Mouse (Mus musculus): Measurements from ENCODE around the gene Pqbp1.
A peak's percentile ranks its signal among the peaks of the same experiment; 100 is the strongest.
"Not testable (repeated sequence)": the region's sequence is repeated elsewhere in the genome, so short reads cannot be mapped to it uniquely, and the experiment has no call there.

The Pqbp1 gene

DNA sequence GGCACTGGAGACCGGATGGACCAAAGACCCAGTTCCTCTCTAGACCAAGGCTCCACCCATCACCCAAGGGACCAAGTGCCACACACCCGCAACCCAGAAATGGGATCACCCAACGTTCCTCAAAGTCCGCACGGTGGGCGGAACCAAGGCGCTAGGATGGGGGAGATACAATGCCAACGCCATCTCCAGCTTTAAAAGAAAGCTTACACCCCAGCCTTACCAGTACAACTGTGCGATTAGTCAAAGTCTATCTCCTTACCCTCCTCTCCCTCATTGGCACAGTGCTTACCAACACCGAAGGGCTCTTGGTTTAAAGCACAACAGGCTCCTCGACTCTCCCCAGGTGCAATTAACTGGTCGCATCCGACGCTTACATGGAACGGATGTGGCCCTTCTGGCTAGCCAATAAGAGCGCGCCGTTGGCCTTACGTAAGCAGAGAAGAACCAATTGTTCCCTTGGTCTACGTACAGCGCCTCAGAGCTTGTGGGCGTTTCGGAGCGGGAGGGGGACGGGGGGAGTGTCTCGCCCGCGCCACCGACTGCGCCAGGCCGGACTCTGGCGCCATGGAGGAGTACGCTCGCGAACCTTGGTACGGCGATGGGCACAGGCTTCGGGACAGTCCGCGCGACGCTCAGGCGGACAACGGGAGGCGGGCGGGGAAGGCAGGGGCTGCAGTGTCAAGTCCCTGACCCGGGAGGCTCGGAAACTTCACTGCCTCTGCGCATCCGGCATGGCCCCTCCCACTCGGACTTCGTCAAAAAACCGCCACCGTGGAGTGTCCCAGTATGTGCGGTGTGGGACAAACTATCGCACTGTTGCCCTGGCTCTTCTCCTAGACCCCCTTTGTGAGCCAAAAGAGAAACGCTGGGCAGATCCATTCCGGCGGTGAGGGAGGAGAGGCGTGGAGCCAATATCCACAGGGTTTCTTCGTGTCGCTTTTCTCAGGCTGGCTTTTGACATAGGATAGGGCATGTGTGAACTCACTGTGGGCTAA lies at the start of gene Pqbp1, which contains the start of gene Timm17b:
Gene Pqbp1 (minus strand): TSS at position 390 of the 995 bp plus-strand sequence.
Gene Timm17b (plus strand): TSS at position 478 of the 995 bp plus-strand sequence.
- DNase-seq (ENCODE audit: low spot score in 2 of 2) = peak; percentile 74 to 80

DNA sequence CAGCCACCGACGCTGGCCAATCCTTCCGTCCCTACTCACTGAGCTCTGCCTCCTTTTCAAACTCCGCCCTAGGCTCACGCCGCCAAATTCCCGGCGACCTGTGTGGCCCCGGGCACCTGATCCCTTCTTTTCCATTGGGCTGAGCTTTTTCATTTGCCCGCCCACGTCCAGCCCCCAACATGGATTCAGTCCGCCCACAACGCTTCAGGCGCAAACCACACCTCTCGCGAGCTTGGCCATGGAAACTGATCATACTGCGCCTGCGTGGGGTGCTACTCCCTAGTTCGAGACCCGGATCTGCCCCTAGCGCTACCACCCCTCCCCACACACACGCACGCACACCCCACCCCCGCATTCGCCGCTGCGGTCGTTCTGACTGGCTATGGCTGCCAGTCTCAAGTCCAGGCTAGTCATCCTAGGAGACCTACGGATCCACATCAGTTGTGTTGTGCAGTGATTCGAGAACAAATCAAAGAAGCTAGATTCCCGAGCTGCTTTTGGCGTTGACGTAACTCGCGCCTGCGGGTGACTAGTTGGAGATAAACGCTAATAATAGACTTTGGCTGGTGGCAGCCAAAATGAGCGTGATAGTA lies 48.9 kb upstream of the Pqbp1 start:
- DNase-seq (ENCODE audit: low spot score in 2 of 2) = peak; percentile 59 to 73

DNA sequence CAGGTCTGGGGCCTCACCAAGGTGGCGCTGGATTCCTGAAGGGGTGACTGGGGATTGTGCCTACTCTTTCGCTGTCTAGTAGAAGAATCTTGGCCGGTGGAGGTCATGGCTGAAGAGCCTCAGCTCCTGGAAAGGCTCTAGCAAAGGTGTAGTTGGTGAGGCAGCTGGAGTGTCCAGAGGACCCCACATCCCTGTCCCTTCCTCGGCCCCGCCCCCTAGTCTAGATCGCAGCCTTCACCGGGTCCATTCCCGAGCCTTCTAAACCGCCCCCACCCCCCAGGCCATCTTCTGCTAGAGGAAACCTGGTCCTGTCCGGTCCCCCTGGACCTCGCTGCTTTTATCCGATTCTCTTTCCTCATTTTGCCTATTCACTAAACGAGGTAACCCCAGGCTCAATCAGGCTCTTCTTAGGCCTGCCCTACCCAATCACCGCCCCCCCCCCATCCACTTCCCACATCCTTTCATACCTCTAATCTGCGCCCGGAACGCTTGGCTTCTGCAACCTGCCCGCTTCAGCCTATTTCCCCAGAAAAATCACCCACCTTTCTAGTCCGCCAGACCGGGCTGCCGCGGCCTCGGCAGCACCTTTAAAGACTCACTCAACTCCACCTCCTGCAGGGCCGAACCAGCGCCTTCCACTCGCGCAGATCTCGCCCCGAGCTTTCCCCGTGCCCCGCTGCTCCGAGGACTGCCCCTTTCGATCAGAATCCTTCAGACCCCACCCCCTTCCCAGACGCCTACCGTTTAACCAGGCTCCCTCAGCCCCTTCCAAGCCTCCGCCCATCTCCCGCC lies 48.2 kb upstream of the Pqbp1 start, which contains the start of gene Hdac6:
Gene Hdac6 (minus strand): TSS at position 782 of the 792 bp plus-strand sequence.
- no peak for DNase-seq (ENCODE audit: low spot score in 2 of 2)

DNA sequence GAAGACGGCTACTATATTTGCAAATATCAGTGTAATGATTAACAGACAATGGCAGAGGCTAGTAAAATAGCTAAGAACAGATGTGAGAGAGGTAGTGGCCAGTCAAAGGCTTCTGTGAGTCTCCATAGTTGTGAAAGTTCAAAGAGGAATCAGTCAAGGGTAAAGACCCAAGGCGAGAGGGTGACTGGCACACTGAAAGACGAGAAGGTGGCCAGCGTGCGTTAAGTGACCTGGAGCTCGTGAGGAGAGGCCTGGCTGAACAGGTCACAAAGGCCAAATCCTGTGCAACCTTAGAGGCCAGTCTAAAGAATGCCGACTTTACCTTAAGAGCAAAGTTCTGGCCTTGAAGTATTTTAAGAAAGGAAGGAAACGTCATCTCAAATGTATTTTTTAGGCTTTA lies 46.5 kb upstream of the Pqbp1 start:
- no peak for DNase-seq (ENCODE audit: low spot score in 2 of 2)

DNA sequence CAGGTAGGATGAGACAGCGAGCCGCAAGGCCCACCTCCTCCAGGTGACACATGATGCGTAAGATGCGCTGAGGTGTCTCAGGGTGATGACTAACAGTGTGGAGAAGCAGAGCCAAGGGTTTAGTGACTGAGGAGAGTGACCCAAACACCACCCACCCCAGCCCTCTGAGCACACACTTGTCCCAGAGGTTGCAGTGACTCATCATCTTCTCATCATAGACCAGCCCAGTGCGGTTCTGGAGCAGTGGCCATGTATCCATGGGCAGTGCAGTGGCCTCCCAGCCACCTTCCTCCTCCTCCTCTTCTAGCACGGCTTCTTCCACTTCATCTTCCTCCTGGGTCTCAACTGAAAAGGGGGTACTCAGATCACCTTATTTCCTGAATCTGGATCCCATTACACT lies 38.6 kb upstream of the Pqbp1 start:
- DNase-seq (ENCODE audit: low spot score in 2 of 2) = no peak

DNA sequence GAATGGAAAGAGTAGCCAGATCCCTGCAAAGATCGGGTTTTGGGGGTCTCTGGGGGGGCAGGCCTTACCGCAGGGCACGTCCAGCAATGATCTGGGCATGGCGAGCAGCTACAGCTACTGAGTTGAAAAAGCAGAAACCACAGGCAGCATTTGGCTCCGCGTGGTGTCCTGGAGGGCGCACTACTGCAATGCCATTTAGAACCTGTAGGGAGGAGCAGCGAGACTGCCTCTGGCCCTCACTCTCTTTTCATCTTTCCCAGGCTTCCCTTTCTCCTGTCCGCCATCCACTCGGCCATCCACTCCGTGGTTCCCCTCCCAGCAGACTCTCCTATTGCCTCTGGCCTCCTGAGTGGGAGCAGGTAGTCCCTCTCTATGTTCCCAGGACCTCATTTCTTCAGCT lies 37.8 kb upstream of the Pqbp1 start:
- DNase-seq (ENCODE audit: low spot score in 2 of 2) = no peak

DNA sequence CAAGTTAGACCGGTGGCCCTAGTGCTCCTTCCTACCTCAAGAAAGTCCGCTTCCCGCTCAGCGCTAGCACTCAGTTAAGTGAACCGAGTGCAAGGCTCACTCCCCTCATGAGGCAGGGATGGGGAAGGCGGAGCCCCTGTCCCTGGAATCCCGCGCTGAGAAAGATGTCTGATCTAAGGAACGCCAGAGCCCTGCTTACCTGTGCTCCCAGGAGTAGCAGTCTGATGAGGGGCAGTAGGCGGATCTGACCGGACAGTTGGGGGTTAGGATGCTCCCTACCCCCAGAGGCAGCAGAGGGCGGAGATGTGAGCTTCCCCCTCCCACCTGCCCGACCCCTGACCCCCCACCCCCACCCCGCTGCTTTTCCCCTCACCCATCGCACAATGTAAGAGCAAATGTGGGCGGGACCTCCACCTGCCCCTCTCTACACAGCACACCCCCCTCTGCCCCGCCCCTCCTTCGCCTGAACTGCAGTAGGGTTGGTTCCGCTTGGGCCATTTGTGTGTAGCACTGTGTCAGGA lies 29.3 kb upstream of the Pqbp1 start, which contains the start of gene Eras:
Gene Eras (minus strand): TSS at position 338 of the 521 bp plus-strand sequence.
- DNase-seq (ENCODE audit: low spot score in 2 of 2) = no peak

DNA sequence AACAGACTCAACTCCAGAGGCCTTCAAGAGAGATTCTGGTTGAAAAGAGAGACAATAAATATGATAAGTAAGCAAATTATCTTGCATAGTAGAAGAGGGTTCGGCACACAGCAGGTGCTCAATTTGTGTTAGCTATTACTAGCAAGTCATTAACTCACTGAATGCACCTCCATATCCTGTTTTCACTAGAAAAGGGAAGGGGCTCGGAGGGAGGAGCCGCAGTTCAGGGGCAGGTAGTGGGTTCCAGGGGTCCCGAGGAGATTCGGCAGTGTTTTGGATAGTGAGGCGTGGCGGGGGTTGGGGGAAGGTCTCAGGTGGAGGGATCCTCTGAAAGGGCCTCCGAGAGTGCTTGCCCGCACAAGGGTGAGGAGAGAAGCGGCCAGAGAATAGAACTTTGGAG lies 28.0 kb upstream of the Pqbp1 start:
- DNase-seq (ENCODE audit: low spot score in 2 of 2) = no peak

DNA sequence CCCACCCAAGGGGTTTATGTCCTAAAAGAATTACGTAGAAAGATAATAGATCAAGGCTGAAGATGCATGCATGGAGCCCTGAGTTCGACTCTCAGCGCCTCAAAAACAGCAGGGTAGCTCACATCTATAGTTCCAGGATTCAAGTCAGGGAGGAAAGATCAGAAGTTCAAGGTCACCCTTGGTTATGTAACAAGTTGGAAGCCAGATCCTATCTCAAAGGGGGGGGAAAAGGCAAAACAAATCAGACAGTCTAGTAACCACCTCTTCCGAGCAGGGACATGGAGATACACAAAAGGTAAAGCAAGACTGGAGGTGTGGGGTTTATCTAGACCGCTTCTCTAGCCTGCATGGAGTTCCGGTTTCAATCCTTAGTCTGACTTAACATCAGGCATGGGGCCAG lies 27.2 kb upstream of the Pqbp1 start:
- DNase-seq (ENCODE audit: low spot score in 2 of 2) = no peak

DNA sequence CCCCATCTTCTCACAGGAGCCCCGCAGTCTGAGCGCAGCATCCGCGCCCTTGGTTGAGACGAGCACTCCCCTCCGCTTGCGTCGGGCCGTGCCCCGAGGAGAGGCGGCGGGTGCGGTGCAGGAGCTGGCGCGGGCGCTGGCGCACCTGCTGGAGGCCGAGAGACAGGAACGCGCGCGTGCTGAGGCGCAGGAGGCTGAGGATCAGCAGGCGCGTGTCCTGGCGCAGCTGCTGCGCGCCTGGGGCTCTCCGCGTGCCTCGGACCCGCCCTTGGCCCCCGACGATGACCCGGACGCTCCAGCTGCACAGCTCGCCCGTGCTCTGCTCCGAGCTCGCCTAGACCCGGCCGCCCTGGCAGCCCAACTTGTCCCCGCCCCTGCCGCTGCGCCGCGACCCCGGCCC lies 23.0 kb upstream of the Pqbp1 start:
- DNase-seq (ENCODE audit: low spot score in 2 of 2) = no peak

DNA sequence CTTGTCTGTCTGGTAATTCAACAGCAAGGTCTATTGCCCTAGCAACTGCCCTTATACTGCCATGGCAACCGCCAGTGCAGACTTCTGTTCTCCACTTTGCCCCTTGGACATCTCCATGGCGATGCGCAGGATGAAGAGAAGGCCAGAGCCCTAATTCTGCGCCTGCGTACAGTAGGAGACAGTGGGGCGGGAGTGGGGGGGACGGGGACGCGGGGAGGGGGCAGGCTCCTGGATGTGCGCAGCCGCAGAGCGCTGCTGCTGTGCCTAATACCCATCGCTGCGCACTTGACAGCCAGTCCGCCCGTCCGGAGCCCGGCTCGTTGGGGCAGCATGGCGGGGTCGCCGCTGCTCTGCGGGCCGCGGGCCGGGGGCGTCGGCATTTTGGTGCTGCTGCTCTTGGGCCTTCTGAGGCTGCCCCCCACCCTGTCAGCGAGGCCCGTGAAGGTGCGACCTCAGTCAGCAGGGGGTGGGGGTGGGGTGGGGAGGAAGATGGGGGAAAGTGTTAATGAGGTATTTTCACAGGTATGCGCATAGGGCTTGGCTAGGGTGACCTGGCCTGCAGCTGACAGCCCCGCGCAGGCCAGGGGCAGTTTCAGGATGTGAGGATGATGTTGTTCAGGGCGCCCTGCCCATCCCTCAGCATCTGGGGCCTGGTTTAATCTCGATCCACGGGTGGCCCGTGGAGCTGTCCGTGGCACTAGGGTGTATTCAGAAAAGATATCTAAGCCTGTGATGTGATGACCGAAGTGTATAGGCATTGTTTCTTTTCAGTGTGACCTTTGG lies 20.7 kb upstream of the Pqbp1 start, which contains the start of gene Pcsk1n:
Gene Pcsk1n (plus strand): TSS at position 222 of the 783 bp plus-strand sequence.
- no peak for DNase-seq (ENCODE audit: low spot score in 2 of 2)

DNA sequence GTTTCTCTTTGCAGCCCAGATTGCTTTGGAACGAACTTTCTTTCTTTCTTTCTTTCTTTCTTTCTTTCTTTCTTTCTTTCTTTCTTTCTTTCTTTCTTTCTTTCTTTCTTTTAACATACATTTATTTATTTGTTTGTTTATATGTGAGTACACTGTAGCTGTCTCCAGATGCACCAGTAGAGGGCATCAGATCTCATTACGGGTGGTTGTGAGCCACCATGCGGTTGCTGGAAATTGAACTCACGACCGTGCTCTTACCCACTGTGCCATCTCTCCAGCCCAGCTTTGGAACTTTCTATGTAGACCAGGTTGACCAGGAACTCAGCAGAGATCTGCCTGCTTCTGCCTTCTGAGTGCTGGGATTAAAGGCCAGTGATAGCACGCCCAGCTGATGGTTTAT lies 18.9 kb upstream of the Pqbp1 start:
- not testable (repeated sequence) for DNase-seq (ENCODE audit: low spot score in 2 of 2)

DNA sequence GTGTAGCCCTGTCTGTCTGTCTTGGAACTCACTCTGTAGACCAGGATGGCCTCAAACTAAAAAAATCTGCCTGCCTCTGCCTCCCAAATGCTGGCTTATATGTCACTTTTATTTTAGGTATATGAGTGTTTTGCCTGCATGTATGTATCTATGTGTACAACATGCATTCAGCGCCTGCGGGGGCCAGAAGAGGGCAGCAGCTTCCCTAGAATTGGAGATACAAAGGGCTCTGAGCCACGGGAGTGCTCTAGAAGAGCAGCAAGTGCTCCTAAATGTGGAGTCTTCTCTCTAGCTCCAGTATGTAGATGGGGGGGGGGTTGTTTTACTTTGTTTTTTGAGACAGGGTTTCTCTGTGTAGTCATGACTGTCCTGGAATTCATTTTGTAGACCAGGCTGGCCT lies 16.6 kb upstream of the Pqbp1 start:
- peak in 1 of 2 experiments; percentile 17 for DNase-seq (ENCODE audit: low spot score in 2 of 2)

DNA sequence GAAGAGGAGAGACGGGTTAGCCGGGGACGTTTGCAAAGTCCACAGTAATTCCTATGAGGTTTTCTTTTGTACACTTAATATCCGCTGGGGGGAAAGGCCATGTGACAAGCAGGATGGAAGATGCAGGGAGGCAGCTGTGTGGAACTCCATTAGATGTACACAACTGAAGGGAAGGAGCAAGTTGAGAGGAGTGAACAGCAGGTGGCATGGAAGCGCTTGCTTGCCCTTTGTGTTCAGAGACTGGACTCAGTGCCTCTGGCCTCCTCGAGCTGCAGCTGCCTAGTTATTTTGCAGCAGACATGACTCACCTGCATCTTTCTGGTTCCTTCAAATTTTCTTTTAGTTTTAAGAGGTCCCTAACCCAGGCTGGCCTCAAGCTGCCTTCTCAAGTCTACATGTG lies 11.4 kb upstream of the Pqbp1 start:
- no peak for DNase-seq (ENCODE audit: low spot score in 2 of 2)

DNA sequence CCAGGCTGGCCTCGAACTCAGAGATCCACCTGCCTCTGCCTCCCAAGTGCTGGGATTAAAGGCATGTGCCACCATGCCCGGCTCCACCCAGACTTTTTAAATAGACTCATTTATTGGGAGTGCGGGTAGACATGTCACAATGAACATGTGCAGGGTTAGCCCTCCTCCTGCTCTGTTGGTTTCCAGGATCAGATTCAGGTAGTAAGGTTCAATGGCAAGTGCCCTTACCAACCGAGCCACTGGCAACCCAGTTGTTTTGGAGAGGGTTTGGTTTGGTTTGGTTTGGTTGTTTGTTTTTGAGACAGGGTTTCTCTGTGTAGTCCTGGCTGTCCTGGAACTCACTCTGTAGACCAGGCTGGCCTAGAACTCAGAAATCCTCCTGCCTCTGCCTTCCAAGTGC lies 10.2 kb upstream of the Pqbp1 start, which contains the start of gene Gm10490:
Gene Gm10490 (plus strand): TSS at position 301 of the 400 bp plus-strand sequence.
- not testable (repeated sequence) for DNase-seq (ENCODE audit: low spot score in 2 of 2)

DNA sequence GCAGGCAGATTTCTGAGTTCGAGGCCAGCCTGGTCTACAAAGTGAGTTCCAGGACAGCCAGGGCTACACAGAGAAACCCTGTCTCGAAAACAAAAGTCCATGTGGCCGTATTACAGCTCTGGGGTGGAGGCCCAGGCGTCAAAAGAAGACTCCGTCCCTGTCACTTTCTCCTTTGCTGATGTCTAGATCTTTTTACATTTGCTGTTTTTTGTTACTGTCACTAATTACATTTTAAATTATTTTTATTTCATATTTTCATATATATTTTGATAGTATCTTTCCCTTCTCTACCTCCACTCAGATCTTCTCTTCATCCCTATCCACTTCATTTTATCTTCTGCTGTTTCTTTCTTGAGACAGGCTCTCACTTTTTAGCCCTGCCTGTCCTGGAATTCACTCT lies 8.7 kb upstream of the Pqbp1 start, which contains the start of gene Gm10491:
Gene Gm10491 (minus strand): TSS at position 101 of the 400 bp plus-strand sequence.
- no peak for DNase-seq (ENCODE audit: low spot score in 2 of 2)

DNA sequence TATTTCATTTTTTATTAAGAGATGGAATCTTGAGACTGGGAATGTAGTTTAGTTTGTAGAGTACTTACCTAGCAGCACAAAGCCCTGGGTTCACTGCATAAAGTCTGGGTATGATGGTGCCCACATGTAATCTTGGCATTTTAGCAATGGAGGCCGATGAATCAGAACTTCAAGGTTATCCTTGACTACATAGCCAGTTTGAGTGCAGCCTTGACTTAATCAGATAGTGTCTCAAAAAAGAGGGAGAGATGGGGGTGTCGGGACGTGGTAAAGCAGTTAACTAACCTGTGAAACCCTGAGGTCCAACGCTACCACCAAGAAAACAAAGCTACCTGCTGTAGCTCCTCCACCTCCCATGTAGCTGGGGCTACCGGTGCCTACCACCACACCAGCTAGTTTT lies 5.4 kb upstream of the Pqbp1 start:
- no peak for DNase-seq (ENCODE audit: low spot score in 2 of 2)

DNA sequence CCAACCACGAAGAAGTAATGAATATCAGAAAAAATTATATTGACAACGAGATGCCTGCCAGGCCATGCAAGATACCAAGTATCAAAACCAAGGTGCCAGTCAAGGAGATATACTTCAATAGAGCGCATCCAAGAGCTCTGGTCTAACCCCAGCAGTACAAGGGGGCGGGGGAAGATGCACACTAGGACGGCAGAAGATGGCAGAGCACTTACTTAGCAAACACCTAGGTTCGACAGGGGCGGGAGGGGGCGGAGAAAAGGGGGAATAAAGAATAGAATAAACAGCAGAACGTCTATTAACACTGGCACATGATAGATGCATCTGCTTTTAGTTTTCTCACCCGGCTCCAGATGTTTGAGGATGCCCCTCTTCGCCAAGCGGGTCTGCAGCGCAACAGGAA lies 858 bp downstream of the Pqbp1 start:
- DNase-seq (ENCODE audit: low spot score in 2 of 2) = peak in 1 of 2 experiments; percentile 10

DNA sequence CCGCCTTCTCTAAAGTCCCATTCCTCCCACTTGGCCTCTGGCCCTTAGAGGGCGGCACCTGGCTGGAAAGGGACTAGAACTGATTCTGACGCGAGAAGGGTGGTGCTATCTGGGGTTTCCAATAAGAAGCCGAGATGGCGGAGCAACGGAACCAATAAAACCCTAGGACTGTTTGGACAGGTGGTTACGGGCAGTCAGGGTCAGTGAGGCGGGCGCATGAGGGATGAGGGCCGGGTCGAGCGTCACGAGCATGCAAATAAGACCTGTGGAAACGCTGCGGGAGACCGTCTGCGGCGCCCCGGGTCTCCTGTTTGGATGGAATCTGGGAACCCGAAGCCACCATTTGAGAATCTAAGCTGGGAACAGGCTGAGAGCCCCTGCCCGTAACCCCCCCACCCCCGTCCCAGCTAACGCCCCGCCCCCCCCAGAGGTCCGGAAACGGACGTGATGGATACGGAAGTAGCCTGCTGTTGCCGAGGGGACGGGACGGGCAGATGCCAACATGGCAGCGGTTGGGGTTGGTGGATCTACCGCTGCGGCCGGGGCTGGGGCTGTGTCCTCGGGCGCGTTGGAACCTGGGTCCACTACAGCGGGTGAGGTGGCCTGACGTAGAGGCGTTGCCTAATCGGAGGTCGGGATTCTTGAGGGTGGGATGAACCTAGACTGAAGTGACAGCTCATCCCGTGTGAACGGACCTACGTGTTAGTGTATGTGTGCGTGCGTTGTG lies 15.1 kb downstream of the Pqbp1 start, which contains the start of gene Slc35a2:
Gene Slc35a2 (plus strand): TSS at position 188 of the 727 bp plus-strand sequence.
- peak; percentile 47 for DNase-seq (ENCODE audit: low spot score in 2 of 2)

DNA sequence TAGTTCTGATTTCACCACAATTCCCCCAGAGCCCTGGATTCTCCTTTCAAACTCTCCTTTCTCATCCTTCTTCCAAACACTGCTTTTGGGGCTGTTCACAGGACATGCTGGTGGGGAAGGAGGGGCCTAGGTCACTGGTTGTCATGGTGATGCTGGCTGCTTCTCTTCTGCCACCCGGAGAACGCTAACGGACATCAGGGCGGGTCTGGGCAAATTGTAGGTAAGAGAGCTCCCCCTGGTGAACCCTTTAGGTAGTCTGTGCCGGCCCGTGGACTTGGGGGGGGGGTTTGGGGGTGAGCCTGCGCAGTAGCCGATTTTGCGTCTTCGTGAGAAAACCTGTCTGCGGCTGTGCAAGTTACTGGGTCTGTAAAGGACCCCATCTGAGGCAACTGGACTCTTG lies 19.2 kb downstream of the Pqbp1 start:
- peak; percentile 25 to 49 for DNase-seq (ENCODE audit: low spot score in 2 of 2)

Data from thymus, postnatal 10 days (tissue).